Mouse (Mus musculus): Measurements from ENCODE around the gene Hpd. TPM values are rescaled to one million over a fixed set of nuclear protein-coding genes. Genes with fewer than 3 reads are reported as not detected.

Gene Hpd
- polyA plus RNA-seq, 1 experiment from 2014 or later: not detected

- Histone ChIP-seq H3K4me2 (ENCODE audit: low read depth, low read length) (peak overlapping the region; percentile 55), H3K9ac (ENCODE audit: low read depth, low read length) (peak overlapping the region; percentile 39), H3K27ac (replicated peaks; ENCODE audit: low read depth, low read length) (peak overlapping the region; percentile 54; the same call in 1 of the 2 replicates), H3K4me3 (ENCODE audit: low read depth, low read length) (peak overlapping the region; percentile 32), H3K27me3 (replicated peaks; ENCODE audit: control insufficient read depth, insufficient read depth, low read length) (no peaks in the 10 kb centered on the region), H3K4me1 (ENCODE audit: control insufficient read depth, insufficient read depth, low read length) (peaks cover 30% of the 10 kb centered on the region), H3K36me3 (ENCODE audit: control insufficient read depth, insufficient read depth, low read length) (peaks cover 86% of the 10 kb centered on the region), H3K9me3 (ENCODE audit: control insufficient read depth, low read length) (no peaks in the 10 kb centered on the region)
- WGBS: 7% methylated on average over 19 of the region's 19 CpGs
- ATAC-seq (ENCODE audit: low read depth) (peak; percentile 93), DNase-seq (ENCODE audit: low spot score) (peak; percentile 90)
Observed at GRCm38 (mm10) chr5:123149451-123150400, 32.8 kb downstream of the Hpd start.

GRCm38 (mm10) chr5:123148073-123148722 lies 34.3 kb downstream of the Hpd start:
- peaks cover 39% of the 10 kb centered on the region for H3K4me1 ChIP-seq (ENCODE audit: control insufficient read depth, insufficient read depth, low read length)
- DNase-seq (ENCODE audit: low spot score) (no peak), ATAC-seq (ENCODE audit: low read depth) (no peak)
- H3K36me3 ChIP-seq (ENCODE audit: control insufficient read depth, insufficient read depth, low read length): peaks cover 71% of the 10 kb centered on the region
- no peaks in the 10 kb centered on the region for H3K27me3 ChIP-seq (replicated peaks; ENCODE audit: control insufficient read depth, insufficient read depth, low read length)
- no peak overlapping the region for H3K9ac ChIP-seq (ENCODE audit: low read depth, low read length)
- 83% methylated on average over 22 of the region's 25 CpGs for WGBS
- no peak overlapping the region for H3K4me2 ChIP-seq (ENCODE audit: low read depth, low read length)
- no peak overlapping the region for H3K4me3 ChIP-seq (ENCODE audit: low read depth, low read length)
- H3K27ac ChIP-seq (replicated peaks; ENCODE audit: low read depth, low read length): no peak overlapping the region
- H3K9me3 ChIP-seq (ENCODE audit: control insufficient read depth, low read length): no peaks in the 10 kb centered on the region

- Histone ChIP-seq H3K4me1 (ENCODE audit: control insufficient read depth, insufficient read depth, low read length) (peaks cover 39% of the 10 kb centered on the region), H3K36me3 (ENCODE audit: control insufficient read depth, insufficient read depth, low read length) (peaks cover 65% of the 10 kb centered on the region), H3K27me3 (replicated peaks; ENCODE audit: control insufficient read depth, insufficient read depth, low read length) (no peaks in the 10 kb centered on the region), H3K27ac (replicated peaks; ENCODE audit: low read depth, low read length) (no peak overlapping the region), H3K9me3 (ENCODE audit: control insufficient read depth, low read length) (no peaks in the 10 kb centered on the region), H3K4me2 (ENCODE audit: low read depth, low read length) (no peak overlapping the region), H3K9ac (ENCODE audit: low read depth, low read length) (no peak overlapping the region), H3K4me3 (ENCODE audit: low read depth, low read length) (no peak overlapping the region)
- WGBS: 89% methylated on average over 17 of the region's 17 CpGs
- DNase-seq (ENCODE audit: low spot score): no peak
- ATAC-seq (ENCODE audit: low read depth): no peak
Observed at GRCm38 (mm10) chr5:123147569-123147968, 35.0 kb downstream of the Hpd start.

- no peak for ATAC-seq (ENCODE audit: low read depth)
- DNase-seq (ENCODE audit: low spot score): no peak
- Histone ChIP-seq H3K9me3 (ENCODE audit: control insufficient read depth, low read length) (no peaks in the 10 kb centered on the region), H3K9ac (ENCODE audit: low read depth, low read length) (no peak overlapping the region), H3K27ac (replicated peaks; ENCODE audit: low read depth, low read length) (no peak overlapping the region), H3K4me3 (ENCODE audit: low read depth, low read length) (no peak overlapping the region), H3K36me3 (ENCODE audit: control insufficient read depth, insufficient read depth, low read length) (peaks cover 52% of the 10 kb centered on the region), H3K27me3 (replicated peaks; ENCODE audit: control insufficient read depth, insufficient read depth, low read length) (no peaks in the 10 kb centered on the region), H3K4me1 (ENCODE audit: control insufficient read depth, insufficient read depth, low read length) (peaks cover 39% of the 10 kb centered on the region), H3K4me2 (ENCODE audit: low read depth, low read length) (0 out of 2 replicates have a peak overlapping the region, but pooled peaks have one; percentile 100)
- 89% methylated on average over 11 of the region's 11 CpGs for WGBS
Observed at GRCm38 (mm10) chr5:123146357-123146756, 36.2 kb downstream of the Hpd start.

DNA sequence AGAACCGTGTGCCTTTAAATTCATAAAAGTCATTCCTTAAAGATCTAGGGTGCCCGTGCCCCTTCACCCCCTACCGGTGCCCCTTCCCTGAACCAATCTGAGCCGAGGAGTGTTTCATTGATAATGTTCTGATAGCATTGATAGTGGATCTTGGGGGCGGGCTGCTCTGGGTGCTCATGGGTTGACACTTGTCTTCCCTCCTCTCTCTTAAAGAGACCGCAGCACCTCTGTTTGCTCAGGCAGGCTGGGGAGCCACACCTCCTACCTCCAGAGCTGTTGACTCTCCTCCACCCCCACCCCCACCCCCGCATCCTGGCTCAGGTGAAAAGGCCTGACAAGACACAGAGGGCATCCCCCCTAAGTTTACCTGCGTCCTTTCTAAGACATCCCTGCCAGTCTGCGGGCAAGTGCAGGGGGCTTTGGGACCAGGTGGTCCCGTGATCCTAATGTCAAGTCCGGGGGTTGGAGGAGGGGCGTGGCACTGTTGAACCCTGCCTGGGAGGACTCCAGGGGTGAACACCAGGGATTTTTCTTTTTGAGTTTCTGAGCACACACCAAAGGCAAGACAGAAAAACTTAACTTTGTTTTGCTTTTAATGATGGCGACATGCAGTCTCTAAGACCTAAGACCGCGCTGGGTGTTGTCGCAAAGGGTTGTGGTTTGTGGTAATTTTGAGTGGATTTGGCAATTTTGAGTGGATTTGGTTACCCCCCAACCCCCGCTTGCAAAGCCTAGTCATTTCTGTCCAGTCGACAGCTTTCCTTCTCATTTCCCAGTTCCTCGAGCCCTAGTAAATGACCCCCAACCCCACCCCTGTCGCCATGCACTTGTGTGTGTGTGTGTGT lies 37.6 kb downstream of the Hpd start:
- Histone ChIP-seq H3K27me3 (replicated peaks; ENCODE audit: control insufficient read depth, insufficient read depth, low read length) (no peaks in the 10 kb centered on the region), H3K9ac (ENCODE audit: low read depth, low read length) (peak overlapping the region; percentile 100), H3K36me3 (ENCODE audit: control insufficient read depth, insufficient read depth, low read length) (peaks cover 42% of the 10 kb centered on the region), H3K4me2 (ENCODE audit: low read depth, low read length) (peak overlapping the region; percentile 100), H3K27ac (replicated peaks; ENCODE audit: low read depth, low read length) (no peak overlapping the region; the same call in 1 of the 2 replicates), H3K4me3 (ENCODE audit: low read depth, low read length) (peak overlapping the region; percentile 90), H3K9me3 (ENCODE audit: control insufficient read depth, low read length) (no peaks in the 10 kb centered on the region), H3K4me1 (ENCODE audit: control insufficient read depth, insufficient read depth, low read length) (peaks cover 28% of the 10 kb centered on the region)
- ATAC-seq (ENCODE audit: low read depth) (no peak), DNase-seq (ENCODE audit: low spot score) (no peak)
- 30% methylated on average over 20 of the region's 20 CpGs for whole genome bisulfite sequencing

GRCm38 (mm10) chr5:123143971-123144745 lies 38.4 kb downstream of the Hpd start:
- 7% methylated on average over 17 of the region's 17 CpGs for WGBS
- peak overlapping the region; percentile 90 for H3K4me3 ChIP-seq (ENCODE audit: low read depth, low read length)
- no peaks in the 10 kb centered on the region for H3K9me3 ChIP-seq (ENCODE audit: control insufficient read depth, low read length)
- H3K27me3 ChIP-seq (replicated peaks; ENCODE audit: control insufficient read depth, insufficient read depth, low read length): no peaks in the 10 kb centered on the region
- ATAC-seq (ENCODE audit: low read depth) (no peak), DNase-seq (ENCODE audit: low spot score) (no peak)
- H3K4me1 ChIP-seq (ENCODE audit: control insufficient read depth, insufficient read depth, low read length): peaks cover 22% of the 10 kb centered on the region
- H3K4me2 ChIP-seq (ENCODE audit: low read depth, low read length): peak overlapping the region; percentile 100
- H3K36me3 ChIP-seq (ENCODE audit: control insufficient read depth, insufficient read depth, low read length): peaks cover 36% of the 10 kb centered on the region
- H3K9ac ChIP-seq (ENCODE audit: low read depth, low read length): peak overlapping the region; percentile 100
- peak overlapping the region; percentile 100 for H3K27ac ChIP-seq (replicated peaks; ENCODE audit: low read depth, low read length)

DNA sequence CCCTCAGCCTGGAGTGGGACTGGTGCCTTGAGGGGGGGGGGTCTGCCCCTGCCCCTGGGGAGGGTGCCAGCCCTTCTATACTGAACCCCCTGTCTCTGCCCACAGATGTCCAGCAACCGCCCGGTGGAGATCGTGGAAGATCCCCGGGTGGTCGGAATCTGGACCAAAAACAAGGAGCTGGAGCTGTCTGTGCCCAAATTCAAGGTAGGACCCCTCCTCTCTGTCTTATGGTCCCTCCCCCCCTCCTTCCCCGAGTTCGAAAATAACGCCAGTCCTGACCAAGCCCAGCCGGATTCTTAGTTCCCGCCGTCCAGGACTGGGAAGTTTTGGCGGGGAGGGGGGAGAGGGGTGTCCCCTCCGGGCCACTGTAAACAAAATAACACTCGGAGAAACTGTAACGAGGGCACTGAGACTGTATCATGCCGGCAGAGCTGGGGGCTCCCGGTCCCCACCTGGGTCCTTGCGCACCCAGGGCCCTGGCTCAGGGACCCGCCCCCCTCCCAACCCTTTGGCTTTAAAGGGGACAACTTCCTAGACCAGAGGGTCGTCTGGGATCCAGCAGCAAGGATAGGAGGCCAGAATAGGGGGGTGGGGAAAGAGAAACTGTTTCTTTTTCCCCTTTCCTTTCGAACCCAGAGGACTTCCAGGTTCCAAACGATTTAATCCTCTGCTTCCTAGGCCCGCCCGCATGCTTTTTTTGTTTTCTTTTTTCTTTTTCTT lies 39.1 kb downstream of the Hpd start:
- peaks cover 21% of the 10 kb centered on the region for H3K4me1 ChIP-seq (ENCODE audit: control insufficient read depth, insufficient read depth, low read length)
- ATAC-seq (ENCODE audit: low read depth): no peak
- H3K4me3 ChIP-seq (ENCODE audit: low read depth, low read length): peak overlapping the region; percentile 90
- H3K9ac ChIP-seq (ENCODE audit: low read depth, low read length): peak overlapping the region; percentile 100
- peaks cover 28% of the 10 kb centered on the region for H3K36me3 ChIP-seq (ENCODE audit: control insufficient read depth, insufficient read depth, low read length)
- 4% methylated on average over 14 of the region's 24 CpGs for WGBS
- peak; percentile 67 for DNase-seq (ENCODE audit: low spot score)
- H3K4me2 ChIP-seq (ENCODE audit: low read depth, low read length): peak overlapping the region; percentile 100
- H3K27ac ChIP-seq (replicated peaks; ENCODE audit: low read depth, low read length): peak overlapping the region; percentile 100
- H3K9me3 ChIP-seq (ENCODE audit: control insufficient read depth, low read length): no peaks in the 10 kb centered on the region
- H3K27me3 ChIP-seq (replicated peaks; ENCODE audit: control insufficient read depth, insufficient read depth, low read length): no peaks in the 10 kb centered on the region

Data from embryonic facial prominence, embryonic 14.5 days (tissue).